In genomic region chr11:120186145-120186740, GRCm38 (mm10) we compare ENCODE assay signal across 8 mouse cellular contexts. TPM values are rescaled to one million over a fixed set of nuclear protein-coding genes. Genes with fewer than 3 reads are reported as not detected.
DNase-seq lines count a peak whose midpoint lies in the region; ATAC-seq and TF ChIP-seq lines count a peak whose summit lies in the region.

No protein-coding gene starts in this region.

- H3K9me3 ChIP-seq in kidney, postnatal 0 days (replicated peaks; ENCODE audit: low read length), result no peaks in the 10 kb centered on the region
- H3K9me3 ChIP-seq in embryonic facial prominence, embryonic 14.5 days (ENCODE audit: control insufficient read depth, low read length), result no peaks in the 10 kb centered on the region
- no peaks in the 10 kb centered on the region for H3K9me3 ChIP-seq in intestine, embryonic 15.5 days
- H3K9me3 ChIP-seq in neural tube, embryonic 11.5 days (ENCODE audit: control insufficient read depth, low read length), result no peaks in the 10 kb centered on the region

- H3K27me3 ChIP-seq in kidney, postnatal 0 days (ENCODE audit: insufficient read depth, low read length), result no peaks in the 10 kb centered on the region
- H3K27me3 ChIP-seq in embryonic facial prominence, embryonic 14.5 days (replicated peaks; ENCODE audit: control insufficient read depth, insufficient read depth, low read length), result no peaks in the 10 kb centered on the region
- H3K27me3 ChIP-seq in intestine, embryonic 15.5 days (replicated peaks), result no peaks in the 10 kb centered on the region
- no peaks in the 10 kb centered on the region for H3K27me3 ChIP-seq in neural tube, embryonic 11.5 days (ENCODE audit: control insufficient read depth, insufficient read depth, low read length)

- TF ChIP-seq CTCF in kidney, postnatal 0 days (IDR thresholded peaks at IDR 0.05; ENCODE audit: low read depth), result no peak

- 14% methylated on average over 18 of the region's 18 CpGs for WGBS in kidney, postnatal 0 days
- WGBS in embryonic facial prominence, embryonic 14.5 days, result 8% methylated on average over 18 of the region's 18 CpGs
- 12% methylated on average over 18 of the region's 18 CpGs for WGBS in intestine, embryonic 15.5 days
- 3% methylated on average over 18 of the region's 18 CpGs for WGBS in neural tube, embryonic 11.5 days

- H3K9ac ChIP-seq in kidney, postnatal 0 days (ENCODE audit: low read depth, low read length), result peak overlapping the region; percentile 85
- peak overlapping the region; percentile 97 for H3K9ac ChIP-seq in embryonic facial prominence, embryonic 14.5 days (ENCODE audit: low read depth, low read length)
- H3K9ac ChIP-seq in intestine, embryonic 15.5 days, result peak overlapping the region; percentile 94
- peak overlapping the region; percentile 99 for H3K9ac ChIP-seq in neural tube, embryonic 11.5 days (ENCODE audit: low read length)

- ATAC-seq in kidney, postnatal 0 days (replicated peaks; ENCODE audit: low FRiP score, low read depth), result no peak
- no peak for ATAC-seq in embryonic facial prominence, embryonic 14.5 days (ENCODE audit: low read depth)
- no peak for ATAC-seq in intestine, embryonic 15.5 days
- no peak for ATAC-seq in neural tube, embryonic 11.5 days (ENCODE audit: insufficient read depth, low FRiP score, low TSS enrichment)
- no peak for ATAC-seq in CD4-positive, CD25-positive, alpha-beta regulatory T cell, adult 4 months

- H3K36me3 ChIP-seq in kidney, postnatal 0 days (ENCODE audit: insufficient read depth, low read length), result no peaks in the 10 kb centered on the region
- peaks cover 16% of the 10 kb centered on the region for H3K36me3 ChIP-seq in embryonic facial prominence, embryonic 14.5 days (ENCODE audit: control insufficient read depth, insufficient read depth, low read length)
- no peaks in the 10 kb centered on the region for H3K36me3 ChIP-seq in intestine, embryonic 15.5 days
- no peaks in the 10 kb centered on the region for H3K36me3 ChIP-seq in neural tube, embryonic 11.5 days (ENCODE audit: control insufficient read depth, insufficient read depth, low read length)

- DNase-seq in kidney, postnatal 0 days (ENCODE audit: low spot score), result no peak
- no peak for DNase-seq in kidney, postnatal 10 days
- peak; percentile 41 for DNase-seq in embryonic facial prominence, embryonic 14.5 days (ENCODE audit: low spot score)
- DNase-seq in neural tube, embryonic 11.5 days (ENCODE audit: low spot score), result no peak
- DNase-seq in frontal cortex, postnatal 14 days (ENCODE audit: low spot score in 2 of 2), result no peak
- no peak for DNase-seq in cerebellum, postnatal 4 days (ENCODE audit: low spot score in 2 of 2)

- H3K4me3 ChIP-seq in kidney, postnatal 0 days (replicated peaks; ENCODE audit: low read depth, low read length), result peak overlapping the region; percentile 79
- H3K4me3 ChIP-seq in embryonic facial prominence, embryonic 14.5 days (ENCODE audit: low read depth, low read length), result peak overlapping the region; percentile 91
- peak overlapping the region; percentile 80 for H3K4me3 ChIP-seq in intestine, embryonic 15.5 days (replicated peaks)
- peak overlapping the region; percentile 82 for H3K4me3 ChIP-seq in neural tube, embryonic 11.5 days (ENCODE audit: low read depth, low read length)

- peak overlapping the region; percentile 70 for H3K4me2 ChIP-seq in kidney, postnatal 0 days (ENCODE audit: low read length)
- H3K4me2 ChIP-seq in embryonic facial prominence, embryonic 14.5 days (ENCODE audit: low read depth, low read length), result peak overlapping the region; percentile 99
- H3K4me2 ChIP-seq in intestine, embryonic 15.5 days (replicated peaks), result peak overlapping the region; percentile 79
- peak overlapping the region; percentile 99 for H3K4me2 ChIP-seq in neural tube, embryonic 11.5 days (ENCODE audit: low read depth)

- peak overlapping the region; percentile 98 for H3K27ac ChIP-seq in kidney, postnatal 0 days
- H3K27ac ChIP-seq in embryonic facial prominence, embryonic 14.5 days (replicated peaks; ENCODE audit: low read depth, low read length), result peak overlapping the region; percentile 96
- H3K27ac ChIP-seq in intestine, embryonic 15.5 days, result peak overlapping the region; percentile 96
- peak overlapping the region; percentile 99 for H3K27ac ChIP-seq in neural tube, embryonic 11.5 days (ENCODE audit: low read depth, low read length)

- H3K4me1 ChIP-seq in kidney, postnatal 0 days (replicated peaks; ENCODE audit: insufficient read depth, low read length), result peaks cover 43% of the 10 kb centered on the region
- H3K4me1 ChIP-seq in embryonic facial prominence, embryonic 14.5 days (ENCODE audit: control insufficient read depth, insufficient read depth, low read length), result peaks cover 37% of the 10 kb centered on the region
- H3K4me1 ChIP-seq in intestine, embryonic 15.5 days (replicated peaks), result peaks cover 46% of the 10 kb centered on the region
- peaks cover 40% of the 10 kb centered on the region for H3K4me1 ChIP-seq in neural tube, embryonic 11.5 days (ENCODE audit: control insufficient read depth, insufficient read depth, low read length)

RNA-seq across cellular contexts. Expression of gene Slc38a10, which starts 35.1 kb away (rescaled TPM):
- 94.0 and 105 TPM in 2 replicates for polyA plus RNA-seq in kidney, postnatal 0 days (2015; fragmentation: Nextera tagmentation; extraction: Ambion mirVana)
- 78.8 and 86.4 TPM in 2 replicates for polyA plus RNA-seq in embryonic facial prominence, embryonic 14.5 days (2014; fragmentation: Nextera tagmentation; extraction: Ambion mirVana)
- 81.8 and 88.2 TPM in 2 replicates for polyA plus RNA-seq in intestine, embryonic 15.5 days (2015; fragmentation: Nextera tagmentation; extraction: Ambion mirVana)
- 74.2 and 79.1 TPM in 2 replicates for polyA plus RNA-seq in neural tube, embryonic 11.5 days (2014; fragmentation: Nextera tagmentation; extraction: Ambion mirVana)
- polyA plus RNA-seq in CD4-positive, CD25-positive, alpha-beta regulatory T cell, adult 4 months (2017; shearing (Covaris generic)), result 10 to 100 TPM; 34.8 to 49.2 TPM

RNA-seq across cellular contexts. Expression of gene Bahcc1, which starts 46.5 kb away (rescaled TPM):
- 8.2 and 8.6 TPM in 2 replicates for polyA plus RNA-seq in kidney, postnatal 0 days (2015; fragmentation: Nextera tagmentation; extraction: Ambion mirVana)
- 11.1 and 12.0 TPM in 2 replicates for polyA plus RNA-seq in embryonic facial prominence, embryonic 14.5 days (2014; fragmentation: Nextera tagmentation; extraction: Ambion mirVana)
- polyA plus RNA-seq in intestine, embryonic 15.5 days (2015; fragmentation: Nextera tagmentation; extraction: Ambion mirVana), result 5.8 and 7.1 TPM in 2 replicates
- 19.7 and 22.7 TPM in 2 replicates for polyA plus RNA-seq in neural tube, embryonic 11.5 days (2014; fragmentation: Nextera tagmentation; extraction: Ambion mirVana)
- not detected for polyA plus RNA-seq in CD4-positive, CD25-positive, alpha-beta regulatory T cell, adult 4 months (2017; shearing (Covaris generic))
